Mouse (Mus musculus) kidney, adult 2 months (tissue): ENCODE measurements around the gene Slc44a3.

Experiments
- CTCF ChIP-seq: fragments of 200-500 bp; conservative IDR thresholded peaks from 2 replicates; pipeline ENCODE4 v1.5.1; 2011; ENCODE audit warnings: low read depth, mild to moderate bottlenecking, control low read depth, low read length, moderate library complexity, mixed read lengths; ENCODE audit not compliant: insufficient read depth, insufficient read length
- POLR2A ChIP-seq: fragments of 200-500 bp; IDR thresholded peaks from one replicate; pipeline ENCODE4 v1.6.1; 2011; ENCODE audit warnings: low read depth, low read length, control low read depth

- TF ChIP-seq POLR2A (no peak), CTCF (no peak)
Observed at GRCm38 (mm10) chr3:121530546-121531258, 1.5 kb downstream of the Slc44a3 start.
